Mouse (Mus musculus) embryonic facial prominence, embryonic 11.5 days (tissue): ENCODE data around the gene Chrna9. TPM values are rescaled to one million over a fixed set of nuclear protein-coding genes. Genes with fewer than 3 reads are reported as not detected.

Experiments
- ATAC-seq: fragments of 200-750 bp; cut with Nextera tagmentation; replicated peaks from 2 replicates; pipeline ENCODE4 v1.8.0; 2017; ENCODE audit warnings: low read depth; ENCODE audit not compliant: insufficient number of reproducible peaks, low FRiP score, low TSS enrichment
- DNase-seq: peaks from one replicate; pipeline ENCODE4 v3.0.0-alpha.2; 2015; ENCODE audit warnings: low spot score
- H3K27ac ChIP-seq: fragments of 300-500 bp; sonication (generic); replicated peaks from 2 replicates; pipeline ENCODE4 v1.5.1; 2014; ENCODE audit warnings: mild to moderate bottlenecking, low read depth, low read length, control low read depth
- H3K27me3 ChIP-seq: fragments of 300-500 bp; sonication (generic); 2 replicates; pipeline ENCODE4 v1.6.1; 2014; ENCODE audit warnings: mild to moderate bottlenecking, low read length, moderate library complexity, mixed read lengths; ENCODE audit not compliant: control insufficient read depth, insufficient read depth
- H3K36me3 ChIP-seq: fragments of 300-500 bp; sonication (generic); replicated peaks from 2 replicates; pipeline ENCODE4 v1.6.1; 2014; ENCODE audit warnings: low read depth, mild to moderate bottlenecking, low read length, moderate library complexity, mixed read lengths; ENCODE audit not compliant: control insufficient read depth, insufficient read depth
- H3K4me1 ChIP-seq: fragments of 300-500 bp; sonication (generic); 2 replicates; pipeline ENCODE4 v1.6.1; 2014; ENCODE audit warnings: low read length, mixed read lengths; ENCODE audit not compliant: control insufficient read depth, insufficient read depth
- H3K4me2 ChIP-seq: fragments of 300-500 bp; sonication (generic); 2 replicates; pipeline ENCODE4 v1.6.1; 2014; ENCODE audit warnings: low read depth, mild to moderate bottlenecking, control low read depth, low read length, moderate library complexity
- H3K4me3 ChIP-seq: fragments of 300-500 bp; sonication (generic); 2 replicates; pipeline ENCODE4 v1.5.1; 2014; ENCODE audit warnings: low read depth, low read length, control low read depth
- H3K9ac ChIP-seq: fragments of 300-500 bp; sonication (generic); replicated peaks from 2 replicates; pipeline ENCODE4 v1.6.1; 2014; ENCODE audit warnings: mild to moderate bottlenecking, control low read depth, low read length
- H3K9me3 ChIP-seq: fragments of 300-500 bp; sonication (generic); replicated peaks from 2 replicates; pipeline ENCODE4 v1.6.1; 2016; ENCODE audit warnings: mild to moderate bottlenecking, low read length, inconsistent platforms, mixed read lengths; ENCODE audit not compliant: control insufficient read depth
- WGBS: fragments of 180-500 bp; shearing (Covaris S2); extraction: QIAGEN DNeasy Blood & Tissue Kit; methylation state at CpG from one replicate; pipeline ENCODE4 v1.1.7; 2014; 5-methylcytosine and 5-hydroxymethylcytosine counted together
- polyA plus RNA-seq: library from polyadenylated mRNA; unstranded; fragments of >200 nt; fragmentation: Nextera tagmentation; extraction: Ambion mirVana; gene quantifications from 2 replicates; pipeline ENCODE4 v1.2.1, GENCODE M21; 2014

The Chrna9 gene
- polyA plus RNA-seq, 1 experiment from 2014 or later: 0.65 TPM

DNA sequence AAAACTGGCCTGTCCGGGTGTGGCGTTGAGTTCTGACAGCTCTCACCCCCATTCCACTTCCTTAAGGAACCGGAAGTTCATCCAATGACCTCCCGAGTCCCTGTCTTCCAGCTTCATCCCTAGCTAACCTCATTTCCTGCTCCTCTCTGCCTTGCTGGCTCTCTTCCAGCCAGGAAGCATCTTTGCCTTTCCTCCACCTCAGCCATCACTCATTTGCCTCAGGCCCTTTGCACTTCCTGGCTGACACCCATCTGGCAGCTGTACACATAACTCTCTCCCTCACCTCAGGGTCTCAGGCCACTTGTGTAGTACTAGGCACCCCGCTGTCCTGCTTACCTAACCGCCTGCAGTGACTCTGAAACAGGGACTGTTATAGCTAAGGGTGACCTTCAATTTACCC is 59.9 kb downstream of the Chrna9 start:
- Histone ChIP-seq H3K27me3 (no peaks in the 10 kb centered on the region), H3K4me3 (no peak overlapping the region), H3K36me3 (no peaks in the 10 kb centered on the region), H3K9me3 (no peaks in the 10 kb centered on the region), H3K27ac (no peak overlapping the region), H3K9ac (no peak overlapping the region), H3K4me1 (no peaks in the 10 kb centered on the region), H3K4me2 (no peak overlapping the region)
- DNase-seq: no peak
- ATAC-seq: no peak
- 69% methylated on average over 6 of the region's 6 CpGs for WGBS

DNA sequence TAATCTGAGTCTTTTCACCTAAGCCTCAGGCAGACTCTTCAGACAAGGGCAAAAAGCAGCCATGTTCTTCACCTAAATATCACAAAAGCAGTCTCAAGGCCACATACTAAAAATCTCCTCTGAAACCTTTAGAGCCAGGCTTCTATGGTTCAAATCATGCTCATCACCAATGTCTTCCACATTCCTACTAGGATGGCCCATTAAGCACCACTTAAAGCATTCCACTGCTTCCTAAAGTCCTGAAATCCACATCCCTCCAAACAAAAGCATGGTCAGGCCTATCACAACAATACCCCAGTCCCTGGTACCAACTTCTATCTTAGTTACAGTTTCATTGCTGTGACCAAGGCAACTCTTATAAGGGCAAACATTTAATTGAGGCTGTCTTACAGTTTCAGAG is 63.1 kb downstream of the Chrna9 start:
- ATAC-seq: no peak
- H3K4me2 ChIP-seq: no peak overlapping the region
- no peaks in the 10 kb centered on the region for H3K9me3 ChIP-seq
- H3K4me1 ChIP-seq: no peaks in the 10 kb centered on the region
- H3K4me3 ChIP-seq: no peak overlapping the region
- no peak for DNase-seq
- no peaks in the 10 kb centered on the region for H3K36me3 ChIP-seq
- no peaks in the 10 kb centered on the region for H3K27me3 ChIP-seq
- no peak overlapping the region for H3K9ac ChIP-seq
- no peak overlapping the region for H3K27ac ChIP-seq

DNA sequence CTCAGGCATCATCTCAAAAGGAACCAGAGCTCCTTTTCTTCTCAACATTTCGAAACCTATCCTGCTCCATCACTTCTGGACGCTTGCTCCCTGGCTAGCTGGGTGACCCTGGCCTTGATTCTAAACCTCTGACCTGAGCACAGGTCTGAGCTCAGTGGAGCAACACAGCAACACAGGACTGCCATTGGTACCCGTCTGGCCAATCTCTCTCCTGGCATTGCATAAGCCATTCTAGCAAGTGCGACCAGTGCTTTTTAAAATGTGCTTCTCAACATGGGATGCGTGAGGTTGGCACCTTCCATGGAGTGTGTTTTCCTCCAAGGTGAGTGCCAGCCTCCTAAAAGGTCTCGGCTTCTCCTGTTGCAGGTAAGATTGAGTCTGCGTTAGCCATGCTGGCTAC is 64.4 kb downstream of the Chrna9 start:
- WGBS: 94% methylated on average over 7 of the region's 7 CpGs
- Histone ChIP-seq H3K36me3 (no peaks in the 10 kb centered on the region), H3K4me2 (no peak overlapping the region), H3K4me3 (no peak overlapping the region), H3K9ac (no peak overlapping the region), H3K9me3 (no peaks in the 10 kb centered on the region), H3K27me3 (no peaks in the 10 kb centered on the region), H3K4me1 (no peaks in the 10 kb centered on the region), H3K27ac (no peak overlapping the region)
- DNase-seq: no peak
- no peak for ATAC-seq

DNA sequence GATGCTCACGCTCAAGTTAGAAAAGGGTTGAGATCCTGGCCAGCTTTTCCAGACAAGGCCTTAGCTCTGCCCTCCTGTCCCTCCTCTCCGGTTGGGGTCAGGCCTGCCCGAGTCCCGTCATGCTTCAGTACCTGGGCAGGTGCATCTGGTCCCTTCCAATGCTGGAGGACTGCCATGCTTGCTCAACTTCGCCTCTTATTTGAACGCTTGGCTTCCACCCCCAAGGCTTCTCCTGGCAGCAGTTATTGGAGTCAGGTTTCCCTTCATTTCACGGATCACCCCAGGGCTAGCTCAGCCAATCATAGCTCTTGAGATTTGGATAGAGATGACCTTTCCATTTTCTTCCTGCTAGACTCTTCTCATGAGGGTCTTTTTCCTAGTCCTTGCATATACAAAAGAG is 65.4 kb downstream of the Chrna9 start:
- 71% methylated on average over 7 of the region's 7 CpGs for WGBS
- no peaks in the 10 kb centered on the region for H3K27me3 ChIP-seq

DNA sequence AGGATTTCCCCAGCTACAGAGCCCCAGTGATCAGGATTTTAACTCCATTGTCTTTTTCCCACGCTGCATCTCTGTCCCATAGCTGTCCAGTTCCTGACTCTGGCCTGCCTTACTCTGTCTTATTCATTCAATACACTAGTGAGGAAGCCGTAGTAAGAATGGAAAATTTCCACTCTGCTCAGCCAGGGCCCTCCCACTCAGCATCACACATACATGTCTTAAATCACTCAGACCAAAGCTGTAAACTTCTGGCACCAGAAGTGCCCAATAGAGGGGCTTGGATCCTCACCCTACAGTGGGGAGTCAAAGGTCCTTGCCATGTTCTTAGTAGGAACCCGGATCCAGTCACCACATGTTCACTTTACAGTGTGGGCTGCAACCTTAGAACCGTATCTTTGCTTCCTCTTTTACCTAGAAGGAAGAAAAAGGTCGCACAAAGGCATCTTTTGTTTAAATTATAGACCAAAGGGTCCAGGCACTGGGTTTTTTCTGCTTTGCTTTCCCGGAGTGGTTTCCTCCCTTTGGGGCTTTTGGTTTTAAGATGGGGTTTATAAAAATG is 65.9 kb downstream of the Chrna9 start:
- Histone ChIP-seq H3K27me3 (no peaks in the 10 kb centered on the region), H3K27ac (no peak overlapping the region), H3K4me3 (no peak overlapping the region), H3K4me1 (no peaks in the 10 kb centered on the region), H3K36me3 (no peaks in the 10 kb centered on the region), H3K9me3 (no peaks in the 10 kb centered on the region), H3K9ac (no peak overlapping the region), H3K4me2 (no peak overlapping the region)
- 64% methylated on average over 6 of the region's 6 CpGs for WGBS
- ATAC-seq (no peak), DNase-seq (no peak)

More for the DNA sequence above, 65.4 kb downstream of the Chrna9 start:
- H3K9me3 ChIP-seq: no peaks in the 10 kb centered on the region
- no peak overlapping the region for H3K27ac ChIP-seq
- no peak overlapping the region for H3K4me3 ChIP-seq
- no peaks in the 10 kb centered on the region for H3K4me1 ChIP-seq
- no peak overlapping the region for H3K9ac ChIP-seq
- no peak for ATAC-seq
- DNase-seq: peak; percentile 11
- no peak overlapping the region for H3K4me2 ChIP-seq
- no peaks in the 10 kb centered on the region for H3K36me3 ChIP-seq

DNA sequence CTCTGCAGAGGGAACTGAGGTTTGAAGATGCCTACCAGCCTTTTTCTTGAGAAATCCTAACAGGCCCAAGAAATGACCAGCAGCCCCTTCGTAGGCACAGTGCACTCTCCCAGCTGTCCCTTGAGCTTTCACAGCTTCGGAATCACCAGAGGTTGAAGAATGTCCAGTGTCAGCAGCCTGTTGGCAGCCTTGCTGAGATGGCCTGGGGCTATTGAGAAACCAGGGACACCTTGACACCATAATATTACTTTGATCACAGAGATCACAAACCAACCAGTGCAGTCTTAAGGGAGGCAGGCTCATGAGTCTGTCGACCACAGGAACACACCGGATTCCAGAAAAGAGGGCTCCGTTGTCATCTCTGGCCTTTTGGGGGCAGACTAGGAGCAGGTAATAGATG is 66.5 kb downstream of the Chrna9 start:
- Histone ChIP-seq H3K9me3 (no peaks in the 10 kb centered on the region), H3K27me3 (no peaks in the 10 kb centered on the region), H3K4me2 (no peak overlapping the region), H3K4me3 (no peak overlapping the region), H3K4me1 (no peaks in the 10 kb centered on the region), H3K36me3 (no peaks in the 10 kb centered on the region), H3K9ac (no peak overlapping the region), H3K27ac (no peak overlapping the region)
- ATAC-seq (no peak), DNase-seq (no peak)
- 68% methylated on average over 5 of the region's 5 CpGs for WGBS

DNA sequence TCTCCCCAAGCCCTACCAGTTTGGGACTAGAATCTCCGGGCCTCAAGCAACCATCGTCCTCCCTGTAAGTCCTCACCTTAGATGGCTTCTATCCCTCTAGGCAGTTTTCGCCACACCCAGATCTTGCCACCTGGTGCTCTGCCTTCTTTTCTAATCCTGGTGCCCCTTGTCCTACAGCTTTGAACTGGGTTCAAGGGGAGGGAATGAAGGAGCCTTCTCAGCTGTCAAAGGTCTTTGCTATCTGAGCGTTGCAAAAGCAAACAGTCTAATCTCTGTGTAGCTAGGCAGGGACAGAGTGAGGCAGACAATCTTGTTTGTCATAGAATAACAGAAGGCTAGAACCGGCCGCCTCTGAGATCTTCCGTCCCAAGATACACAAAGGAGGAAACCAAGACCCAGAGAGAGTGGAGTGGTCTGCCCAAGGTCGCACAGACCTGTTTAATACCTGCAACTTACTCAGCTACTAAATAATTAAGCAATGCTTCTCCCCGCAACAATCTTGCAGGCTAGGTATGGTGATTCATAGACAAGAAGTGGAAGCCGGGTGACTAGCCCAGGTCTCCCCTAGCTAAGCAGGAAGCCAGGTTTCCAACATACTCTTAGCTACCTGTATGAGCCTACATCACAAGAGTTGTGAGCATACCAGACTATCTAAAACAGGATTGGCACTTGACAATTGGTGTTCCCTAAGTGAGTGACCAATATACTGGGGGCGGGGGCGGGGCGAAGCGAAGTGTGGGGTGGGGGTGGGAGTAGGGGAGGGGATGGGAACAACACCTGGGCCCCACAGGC is 69.6 kb downstream of the Chrna9 start, which contains the start of gene 9130230L23Rik:
9130230L23Rik (minus strand) TSS at position 152 of the 792 bp plus-strand sequence.
- Histone ChIP-seq H3K4me3 (no peak within 1 kb of the TSS), H3K9me3 (no peaks in the 10 kb centered on the region), H3K4me2 (no peak within 1 kb of the TSS), H3K36me3 (no peaks in the 10 kb centered on the region), H3K27me3 (no peaks in the 10 kb centered on the region), H3K27ac (no peak within 1 kb of the TSS), H3K4me1 (no peaks in the 10 kb centered on the region), H3K9ac (no peak within 1 kb of the TSS)
- WGBS: 66% methylated on average over 14 of the region's 14 CpGs
- ATAC-seq: no peak
- no peak for DNase-seq

DNA sequence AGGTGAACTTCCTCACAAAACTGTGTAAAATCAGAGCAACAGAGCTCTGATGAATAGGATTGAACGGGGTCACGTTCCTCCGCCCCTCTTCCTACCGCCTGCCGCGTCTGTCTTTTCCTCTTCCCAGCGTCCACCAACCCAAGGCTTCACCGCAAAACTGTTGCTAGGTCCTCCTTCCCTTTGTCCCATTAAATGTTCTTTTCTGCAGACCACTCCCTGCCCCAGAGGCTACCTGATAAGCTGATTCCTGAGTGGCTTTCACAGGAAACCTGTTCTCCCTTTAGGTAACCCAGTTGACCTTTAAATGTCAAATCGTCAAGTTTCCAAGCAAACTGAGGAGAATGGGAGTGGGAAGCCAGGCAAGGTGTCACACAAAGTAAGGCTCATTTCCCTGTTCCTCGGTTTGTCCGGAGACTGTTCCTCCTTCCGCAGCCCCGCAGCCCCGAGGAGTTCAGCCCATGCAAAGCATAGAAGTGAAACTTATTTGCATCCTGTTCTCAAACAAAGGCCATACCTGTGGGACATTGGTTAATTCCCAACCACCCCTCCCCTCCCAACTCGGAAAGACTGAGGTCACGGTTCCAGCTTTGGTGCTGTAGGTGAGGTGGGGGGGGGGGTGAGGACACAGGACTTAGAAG is 70.4 kb downstream of the Chrna9 start:
- Histone ChIP-seq H3K4me1 (no peaks in the 10 kb centered on the region), H3K27me3 (no peaks in the 10 kb centered on the region), H3K4me2 (no peak overlapping the region), H3K9me3 (no peaks in the 10 kb centered on the region), H3K36me3 (no peaks in the 10 kb centered on the region), H3K27ac (no peak overlapping the region), H3K9ac (no peak overlapping the region), H3K4me3 (no peak overlapping the region)
- DNase-seq (no peak), ATAC-seq (no peak)
- 45% methylated on average over 16 of the region's 16 CpGs for WGBS
